Mouse (Mus musculus) cerebellum, postnatal 14 days (tissue): ENCODE results near the gene Gm16181.

Experiments
- DNase-seq, 2 experiments: peaks; one replicate each; pipeline ENCODE4 v3.0.0; 2021; ENCODE audit warnings: mixed read lengths in 2 of 2

Gm16181 gene

DNA sequence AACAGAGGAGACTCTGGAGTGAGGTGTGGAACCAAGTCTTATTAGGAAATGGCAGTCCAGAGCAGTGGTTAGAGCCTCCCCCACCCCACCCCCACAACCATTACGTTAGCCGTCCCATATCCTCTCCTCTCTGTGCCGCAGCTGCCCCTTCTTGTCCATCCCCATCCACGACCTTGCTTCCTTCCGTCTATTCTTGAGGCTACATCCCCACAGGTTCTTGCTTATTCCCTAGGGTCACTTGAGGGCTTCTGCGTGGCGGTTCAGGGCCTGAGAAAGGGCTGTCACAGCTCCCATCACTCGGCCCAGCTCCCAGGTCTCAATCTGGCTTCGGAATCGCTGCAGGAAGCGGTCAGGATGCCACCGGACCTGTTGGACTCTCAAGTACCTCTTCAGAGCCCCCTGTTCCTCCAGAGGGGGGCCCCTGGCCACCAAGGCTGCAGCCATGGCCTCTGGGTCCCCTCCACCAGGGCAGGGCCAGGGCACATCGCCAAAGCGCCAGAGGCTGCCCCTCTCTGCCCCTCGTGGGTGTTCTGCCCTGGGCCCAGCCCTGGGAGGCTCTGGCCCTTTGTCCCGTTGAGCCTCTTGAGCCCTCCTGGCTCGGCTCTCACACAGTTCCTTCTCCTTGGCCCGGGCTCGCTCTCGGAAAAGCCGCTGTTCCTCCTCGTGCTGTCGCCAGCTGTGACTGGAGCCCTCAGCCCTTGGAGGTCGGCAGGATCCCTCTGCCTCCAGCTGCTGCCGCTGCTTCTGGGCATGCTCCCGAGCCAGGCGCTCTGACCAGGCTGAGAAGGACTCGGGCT is at the start of gene Gm16181:
Gm16181 (plus strand) TSS at position 679 of the 797 bp plus-strand sequence.
- peak in 1 of 2 experiments; percentile 14 for DNase-seq

DNA sequence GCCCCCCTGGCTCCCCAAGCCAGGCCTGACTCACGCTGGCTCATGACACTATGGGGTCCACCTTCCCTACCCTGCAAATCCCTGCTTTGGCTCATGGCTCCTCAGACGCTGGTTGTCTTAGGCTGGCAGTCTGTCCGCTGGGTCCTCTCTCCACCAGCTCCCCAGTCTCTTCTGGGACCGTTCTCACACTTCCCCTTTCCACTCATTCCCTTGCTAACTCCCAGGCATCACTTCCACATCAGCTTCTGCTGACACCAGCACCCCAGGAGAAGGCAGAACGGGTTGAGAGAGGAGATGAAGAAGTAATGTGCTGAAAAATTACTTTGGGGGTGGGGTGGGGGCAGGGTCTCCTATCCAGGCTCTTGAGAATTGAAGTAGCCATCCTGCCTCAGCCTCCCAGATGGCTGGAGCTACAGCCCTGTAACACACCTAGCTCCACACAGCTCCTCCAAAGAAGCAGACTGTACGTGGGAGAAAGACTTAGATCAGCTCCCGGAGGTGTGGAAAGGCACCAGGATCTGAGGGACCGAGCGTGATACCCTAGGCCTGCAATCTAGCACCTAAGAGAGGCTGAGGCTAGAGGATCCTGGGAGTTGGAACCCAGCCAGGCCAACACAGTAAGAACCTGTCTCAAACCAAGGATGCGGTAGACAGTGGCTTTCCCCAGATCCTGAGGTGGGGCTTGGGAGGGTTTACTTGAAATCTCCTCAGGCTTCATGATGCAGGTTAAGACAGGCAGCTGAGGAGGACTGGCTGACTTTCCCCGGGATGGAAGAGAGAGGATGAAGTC is 48.0 kb upstream of the Gm16181 start:
- no peak for DNase-seq

DNA sequence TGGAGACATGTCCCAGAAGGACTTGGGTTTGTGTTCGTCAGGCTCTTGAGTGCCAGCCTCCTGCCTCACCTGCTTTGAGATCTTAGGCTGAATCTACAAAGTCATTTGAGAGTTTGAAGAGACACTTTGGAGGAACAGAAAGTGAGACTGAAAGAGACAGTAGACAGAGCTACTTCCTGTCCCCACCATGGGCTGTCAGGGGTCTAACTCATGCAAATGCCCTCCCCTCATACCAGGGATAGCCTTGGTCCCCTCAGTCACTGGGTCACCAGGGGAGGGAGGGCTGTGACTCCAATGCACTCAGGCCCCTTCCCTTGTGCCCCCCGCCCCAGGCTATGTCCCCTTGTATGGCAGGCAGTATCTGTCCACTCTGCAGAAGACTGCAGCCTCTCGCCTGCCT is 47.3 kb upstream of the Gm16181 start:
- no peak for DNase-seq

GRCm38 (mm10) chr17:35174201-35174977 is 46.2 kb upstream of the Gm16181 start:
- no peak for DNase-seq

GRCm38 (mm10) chr17:35175382-35175781 is 45.3 kb upstream of the Gm16181 start:
- no peak for DNase-seq

GRCm38 (mm10) chr17:35175968-35176367 is 44.7 kb upstream of the Gm16181 start, which contains the start of gene Aif1:
Gene Aif1 (minus strand): TSS chr17:35176068.
- DNase-seq: no peak

- peak; percentile 45 to 68 for DNase-seq
Measured at GRCm38 (mm10) chr17:35178528-35178927, 42.1 kb upstream of the Gm16181 start.

DNA sequence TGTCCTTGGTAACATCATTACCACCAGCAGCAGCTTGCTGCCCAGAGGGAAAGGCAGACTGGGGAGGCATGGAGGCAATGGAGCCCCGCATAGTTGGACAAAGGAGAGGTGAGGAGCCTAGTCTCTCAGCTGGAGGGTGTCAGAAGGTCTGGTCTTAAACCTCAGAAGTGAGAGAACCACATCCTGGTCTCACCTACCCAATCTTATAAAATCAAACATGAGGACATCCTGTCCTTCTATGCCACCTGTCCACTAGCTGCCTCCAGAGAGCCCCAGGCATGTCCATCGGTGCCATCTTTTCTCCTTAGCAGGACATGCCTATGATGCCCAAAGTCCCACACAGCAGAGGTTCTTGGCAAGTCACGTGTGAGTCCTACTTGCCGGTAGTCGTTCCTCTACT is 40.5 kb upstream of the Gm16181 start:
- DNase-seq: no peak

- no peak for DNase-seq
Measured at GRCm38 (mm10) chr17:35185639-35186611, 34.7 kb upstream of the Gm16181 start.

- DNase-seq: no peak
Measured at GRCm38 (mm10) chr17:35186681-35187080, 34.0 kb upstream of the Gm16181 start.

- no peak for DNase-seq
Measured at GRCm38 (mm10) chr17:35187345-35187744, 33.3 kb upstream of the Gm16181 start.

GRCm38 (mm10) chr17:35187959-35188610 is 32.5 kb upstream of the Gm16181 start, which contains the start of gene Lst1:
Gene Lst1 (minus strand): TSS chr17:35188439.
- no peak for DNase-seq

- no peak for DNase-seq
Measured at GRCm38 (mm10) chr17:35189186-35189585, 31.4 kb upstream of the Gm16181 start.

DNA sequence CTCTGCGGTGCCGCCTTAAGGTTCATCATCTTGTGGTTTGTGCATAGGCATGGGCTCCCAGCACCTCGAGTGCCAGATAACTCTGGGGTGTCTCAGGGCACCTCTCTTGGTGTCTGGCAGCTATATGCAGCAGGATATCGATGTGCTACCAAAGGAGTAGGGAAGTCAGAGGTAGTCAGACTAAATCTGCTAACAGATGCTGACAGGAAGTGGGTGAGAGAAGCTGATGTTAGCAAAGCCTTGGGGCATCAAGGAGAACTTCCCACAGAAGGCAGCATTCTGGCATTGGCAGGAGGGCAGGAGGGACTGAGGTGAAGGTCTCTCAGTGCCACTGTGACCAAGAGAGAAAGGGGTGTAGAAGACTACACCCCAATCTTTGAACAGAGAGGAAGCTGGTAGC is 30.5 kb upstream of the Gm16181 start:
- no peak for DNase-seq

- DNase-seq: no peak
Measured at GRCm38 (mm10) chr17:35191723-35192122, 28.9 kb upstream of the Gm16181 start.

DNA sequence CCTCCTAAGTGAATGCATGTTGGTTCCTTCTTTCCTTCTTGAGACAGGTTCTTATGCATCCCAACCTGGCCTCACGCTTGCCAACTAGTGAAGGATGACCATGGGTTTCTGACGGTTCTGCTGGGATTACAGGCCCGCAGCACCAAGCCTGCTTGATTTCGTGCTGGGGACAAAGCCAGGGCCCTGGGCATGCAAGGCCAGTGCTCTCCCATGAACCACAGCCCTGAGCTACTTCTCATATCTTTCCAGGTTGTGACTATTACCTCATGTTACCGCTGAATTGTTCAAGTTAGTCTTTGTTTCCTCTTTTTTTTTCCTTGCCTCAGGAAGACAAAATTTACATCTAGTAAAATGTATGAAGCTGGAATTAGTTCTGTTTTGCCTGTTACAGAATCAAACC is 27.7 kb upstream of the Gm16181 start:
- DNase-seq: no peak

GRCm38 (mm10) chr17:35193881-35194843 is 26.5 kb upstream of the Gm16181 start, which contains the start of gene Ltb:
Gene Ltb (plus strand): TSS chr17:35194439.
- no peak for DNase-seq

- no peak for DNase-seq
Measured at GRCm38 (mm10) chr17:35194844-35195630, 25.6 kb upstream of the Gm16181 start.
